Mouse (Mus musculus) G1E-ER4 (cell line): ENCODE measurements around the gene Ccser2. TPM values are rescaled to one million over a fixed set of nuclear protein-coding genes. Genes with fewer than 3 reads are reported as not detected.

Source experiments
- GATA1 ChIP-seq: IDR thresholded peaks from one replicate; pipeline ENCODE4 v1.8.0; 2012; ENCODE audit warnings: low read length, inconsistent platforms
- polyA plus RNA-seq: library from polyadenylated mRNA; stranded (reverse); fragments of >175 nt; gene quantifications from 2 replicates; pipeline ENCODE4 v1.2.3, GENCODE M21; 2012

Ccser2 gene
- polyA plus RNA-seq, 1 experiment, result 0.56 TPM

GRCm38 (mm10) chr14:36905809-36906522, 62.6 kb downstream of the Ccser2 start:
- no peak for TF ChIP-seq GATA1

- no peak for TF ChIP-seq GATA1
Observed at GRCm38 (mm10) chr14:36904206-36904605, 64.4 kb downstream of the Ccser2 start.

- TF ChIP-seq GATA1, result no peak
Observed at GRCm38 (mm10) chr14:36900883-36901282, 67.7 kb downstream of the Ccser2 start.

- TF ChIP-seq GATA1, result no peak
Observed at GRCm38 (mm10) chr14:36894701-36895100, 73.9 kb downstream of the Ccser2 start.

- no peak for TF ChIP-seq GATA1
Observed at GRCm38 (mm10) chr14:36892762-36893358, 75.7 kb downstream of the Ccser2 start.

- no peak for TF ChIP-seq GATA1
Observed at GRCm38 (mm10) chr14:36890130-36890529, 78.4 kb downstream of the Ccser2 start.

- no peak for TF ChIP-seq GATA1
Observed at GRCm38 (mm10) chr14:36885680-36886079, 82.9 kb downstream of the Ccser2 start.

GRCm38 (mm10) chr14:36885117-36885516, 83.5 kb downstream of the Ccser2 start:
- no peak for TF ChIP-seq GATA1

GRCm38 (mm10) chr14:36883576-36883975, 85.0 kb downstream of the Ccser2 start:
- no peak for TF ChIP-seq GATA1

GRCm38 (mm10) chr14:36870257-36870656, 98.3 kb downstream of the Ccser2 start:
- no peak for TF ChIP-seq GATA1

GRCm38 (mm10) chr14:36868769-36869362, 99.7 kb downstream of the Ccser2 start:
- no peak for TF ChIP-seq GATA1

GRCm38 (mm10) chr14:36866966-36867700, 101.4 kb downstream of the Ccser2 start:
- TF ChIP-seq GATA1, result no peak

GRCm38 (mm10) chr14:36863877-36864489, 104.6 kb downstream of the Ccser2 start:
- no peak for TF ChIP-seq GATA1

GRCm38 (mm10) chr14:36862387-36862786, 106.2 kb downstream of the Ccser2 start:
- TF ChIP-seq GATA1, result no peak

- TF ChIP-seq GATA1, result no peak
Observed at GRCm38 (mm10) chr14:36858932-36859331, 109.6 kb downstream of the Ccser2 start.

GRCm38 (mm10) chr14:36852972-36853371, 115.6 kb downstream of the Ccser2 start:
- no peak for TF ChIP-seq GATA1

GRCm38 (mm10) chr14:36848860-36849259, 119.7 kb downstream of the Ccser2 start:
- no peak for TF ChIP-seq GATA1

Other genes starting within 250 kb of the Ccser2 start
- not detected in 2 replicates for gene Rgr, start 80.2 kb upstream of the Ccser2 start, polyA plus RNA-seq
- gene Lrit1, start 86.1 kb upstream of the Ccser2 start, polyA plus RNA-seq, result not detected in 2 replicates
- not detected in 2 replicates for gene Lrit2, start 99.2 kb upstream of the Ccser2 start, polyA plus RNA-seq
- not detected in 2 replicates for gene Cdhr1, start 129.6 kb upstream of the Ccser2 start, polyA plus RNA-seq
- gene 2610528A11Rik, start 145.2 kb upstream of the Ccser2 start, polyA plus RNA-seq, result not detected in 2 replicates
- 17.7 and 20.0 TPM in 2 replicates for gene Ghitm, start 166.5 kb upstream of the Ccser2 start, polyA plus RNA-seq